Mouse (Mus musculus) hindbrain, embryonic 14.5 days (tissue): ENCODE results near the gene Myof. TPM values are rescaled to one million over a fixed set of nuclear protein-coding genes. Genes with fewer than 3 reads are reported as not detected.
A peak's percentile ranks its signal among the peaks of the same experiment; 100 is the strongest.

Experiments
- ATAC-seq: fragments of 200-750 bp; cut with Nextera tagmentation; 2 replicates; pipeline ENCODE4 v1.8.0; 2017; ENCODE audit warnings: moderate number of reproducible peaks, mild to moderate bottlenecking, moderate TSS enrichment, moderate library complexity; ENCODE audit not compliant: low FRiP score
- DNase-seq: peaks from one replicate; pipeline ENCODE4 v3.0.0-alpha.2; 2015; ENCODE audit warnings: low spot score
- H3K27ac ChIP-seq: fragments of 300-500 bp; sonication (generic); 2 replicates; pipeline ENCODE4 v1.5.1; 2014; ENCODE audit warnings: mild to moderate bottlenecking, moderate library complexity
- H3K27me3 ChIP-seq: fragments of 300-500 bp; sonication (generic); 2 replicates; pipeline ENCODE4 v1.6.1; 2014; ENCODE audit warnings: mild to moderate bottlenecking, low read length, mixed read lengths; ENCODE audit not compliant: control insufficient read depth, insufficient read depth
- H3K36me3 ChIP-seq: fragments of 300-500 bp; sonication (generic); replicated peaks from 2 replicates; pipeline ENCODE4 v1.6.1; 2014; ENCODE audit not compliant: control insufficient read depth, insufficient read depth
- H3K4me1 ChIP-seq: fragments of 300-500 bp; sonication (generic); replicated peaks from 2 replicates; pipeline ENCODE4 v1.6.1; 2014; ENCODE audit warnings: antibody characterized with exemption, low read length, mixed read lengths; ENCODE audit not compliant: control insufficient read depth, insufficient read depth
- H3K4me2 ChIP-seq: fragments of 300-500 bp; sonication (generic); replicated peaks from 2 replicates; pipeline ENCODE4 v1.6.1; 2014; ENCODE audit warnings: mild to moderate bottlenecking, moderate library complexity
- H3K4me3 ChIP-seq: fragments of 300-500 bp; sonication (generic); replicated peaks from 2 replicates; pipeline ENCODE4 v1.5.1; 2014; ENCODE audit warnings: mild to moderate bottlenecking, low read length
- H3K9ac ChIP-seq: fragments of 300-500 bp; sonication (generic); 2 replicates; pipeline ENCODE4 v1.6.1; 2014
- H3K9me3 ChIP-seq: fragments of 300-500 bp; sonication (generic); 2 replicates; pipeline ENCODE4 v1.6.1; 2016; ENCODE audit warnings: low read length; ENCODE audit not compliant: control insufficient read depth
- WGBS: fragments of 180-500 bp; shearing (Covaris S2); extraction: QIAGEN DNeasy Blood & Tissue Kit; methylation state at CpG from one replicate; pipeline ENCODE4 v1.1.7; 2014; 5-methylcytosine and 5-hydroxymethylcytosine counted together
- polyA plus RNA-seq: library from polyadenylated mRNA; unstranded; fragments of >200 nt; fragmentation: Nextera tagmentation; extraction: Ambion mirVana; gene quantifications from 2 replicates; pipeline ENCODE4 v1.2.1, GENCODE M21; 2014

Myof gene
- polyA plus RNA-seq, 1 experiment from 2014 or later, result 3.2 TPM

DNA sequence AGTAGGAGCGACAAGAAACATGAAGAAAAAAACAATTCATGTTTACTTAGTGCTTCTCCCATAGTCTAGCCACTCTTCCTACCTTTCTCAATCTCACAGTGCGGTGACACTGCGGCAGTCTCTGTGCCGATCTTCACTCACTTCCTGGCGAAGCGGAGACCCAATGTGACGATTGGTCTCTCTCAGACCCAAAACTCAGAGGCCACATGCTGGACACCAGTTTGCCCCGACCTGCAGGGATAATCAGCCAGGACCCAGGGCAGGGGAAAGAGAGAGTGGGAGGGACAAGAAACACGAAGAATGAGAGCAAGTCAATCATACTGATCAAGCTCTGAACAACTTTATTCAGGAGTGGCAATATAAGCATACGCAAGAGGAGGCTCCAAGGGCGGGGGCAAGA, 31.7 kb upstream of the Myof start:
- Histone ChIP-seq H3K27me3 (no peaks in the 10 kb centered on the region), H3K9me3 (no peaks in the 10 kb centered on the region), H3K4me2 (no peak overlapping the region), H3K9ac (no peak overlapping the region), H3K4me3 (no peak overlapping the region), H3K27ac (no peak overlapping the region), H3K36me3 (peaks cover 14% of the 10 kb centered on the region), H3K4me1 (no peaks in the 10 kb centered on the region)
- ATAC-seq (no peak), DNase-seq (no peak)
- WGBS, result 84% methylated on average over 11 of the region's 11 CpGs

DNA sequence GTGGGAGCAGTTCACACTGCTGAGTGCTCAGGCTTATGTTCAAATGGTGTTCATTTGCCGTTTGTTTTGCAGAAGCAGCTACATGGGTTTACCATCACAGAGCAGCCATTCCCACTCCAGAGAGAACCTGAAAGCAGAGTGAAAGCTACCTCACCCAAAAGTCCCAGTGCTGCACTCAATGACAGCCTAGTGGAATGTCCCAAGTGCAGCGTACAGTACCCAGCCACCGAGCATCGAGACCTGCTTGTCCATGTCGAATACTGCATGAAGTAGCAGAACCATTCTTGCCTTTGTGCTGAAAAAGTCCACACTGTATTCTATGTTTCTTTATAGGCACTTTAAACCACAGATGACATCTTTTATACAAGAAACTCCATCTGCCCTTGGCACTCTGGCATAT, 29.8 kb upstream of the Myof start:
- H3K4me3 ChIP-seq, result no peak overlapping the region
- 95% methylated on average over 5 of the region's 5 CpGs for whole genome bisulfite sequencing
- H3K36me3 ChIP-seq, result peaks cover 14% of the 10 kb centered on the region
- no peaks in the 10 kb centered on the region for H3K27me3 ChIP-seq
- no peaks in the 10 kb centered on the region for H3K9me3 ChIP-seq
- H3K4me2 ChIP-seq, result no peak overlapping the region
- no peaks in the 10 kb centered on the region for H3K4me1 ChIP-seq
- no peak overlapping the region for H3K9ac ChIP-seq
- ATAC-seq (no peak), DNase-seq (no peak)
- H3K27ac ChIP-seq, result no peak overlapping the region

DNA sequence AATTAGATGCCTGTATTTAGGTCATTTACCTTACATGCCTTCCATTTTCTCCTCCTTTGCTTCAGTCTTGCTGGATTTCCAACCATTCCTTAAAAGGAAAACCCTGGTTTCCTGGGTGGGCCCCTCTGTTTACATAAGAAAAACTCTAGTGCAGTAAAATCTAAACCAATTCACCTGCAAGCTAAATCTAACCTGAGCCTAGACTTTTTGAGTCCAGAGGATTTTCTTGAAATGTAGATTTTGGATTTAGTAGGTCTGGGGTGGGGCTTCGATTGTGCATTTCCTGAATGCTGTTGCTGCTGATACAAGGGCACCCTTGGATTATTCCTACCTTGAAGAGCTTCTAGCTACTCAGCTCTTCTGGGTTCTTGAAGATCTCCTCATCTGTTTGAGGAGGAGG, 20.7 kb upstream of the Myof start:
- H3K9ac ChIP-seq, result no peak overlapping the region
- H3K4me2 ChIP-seq, result no peak overlapping the region
- no peaks in the 10 kb centered on the region for H3K9me3 ChIP-seq
- no peak overlapping the region for H3K27ac ChIP-seq
- H3K27me3 ChIP-seq, result no peaks in the 10 kb centered on the region
- no peak overlapping the region for H3K4me3 ChIP-seq
- DNase-seq, result no peak
- H3K4me1 ChIP-seq, result no peaks in the 10 kb centered on the region
- H3K36me3 ChIP-seq, result peaks cover 6% of the 10 kb centered on the region; the same call in 1 of the 2 replicates
- no peak for ATAC-seq
- 94% methylated on average over 1 of the region's 1 CpGs for WGBS

DNA sequence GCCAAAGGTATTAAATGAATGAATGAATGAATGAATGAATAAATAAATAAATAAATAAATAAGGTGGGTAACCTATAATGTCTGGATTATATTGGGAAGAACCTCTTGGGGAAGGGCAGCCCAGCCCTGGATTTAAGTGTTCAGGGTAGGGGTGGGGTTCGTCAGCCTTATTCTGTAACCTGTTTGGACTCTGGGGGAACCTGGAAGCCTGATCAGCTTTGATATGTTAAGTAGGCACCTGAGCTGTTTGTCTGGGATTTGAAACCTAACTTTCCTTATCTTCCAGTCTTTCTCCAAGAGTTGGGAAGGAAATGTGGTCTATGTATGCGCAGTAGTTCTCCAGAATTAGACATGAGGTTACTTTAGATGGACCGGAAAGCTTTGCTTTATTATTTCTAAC, 19.8 kb upstream of the Myof start:
- no peaks in the 10 kb centered on the region for H3K9me3 ChIP-seq
- H3K4me2 ChIP-seq, result no peak overlapping the region
- WGBS, result 95% methylated on average over 3 of the region's 3 CpGs
- H3K36me3 ChIP-seq, result peaks cover 6% of the 10 kb centered on the region; the same call in 1 of the 2 replicates
- no peaks in the 10 kb centered on the region for H3K27me3 ChIP-seq
- ATAC-seq (no peak), DNase-seq (no peak)
- no peaks in the 10 kb centered on the region for H3K4me1 ChIP-seq
- no peak overlapping the region for H3K27ac ChIP-seq
- no peak overlapping the region for H3K4me3 ChIP-seq
- H3K9ac ChIP-seq, result no peak overlapping the region

DNA sequence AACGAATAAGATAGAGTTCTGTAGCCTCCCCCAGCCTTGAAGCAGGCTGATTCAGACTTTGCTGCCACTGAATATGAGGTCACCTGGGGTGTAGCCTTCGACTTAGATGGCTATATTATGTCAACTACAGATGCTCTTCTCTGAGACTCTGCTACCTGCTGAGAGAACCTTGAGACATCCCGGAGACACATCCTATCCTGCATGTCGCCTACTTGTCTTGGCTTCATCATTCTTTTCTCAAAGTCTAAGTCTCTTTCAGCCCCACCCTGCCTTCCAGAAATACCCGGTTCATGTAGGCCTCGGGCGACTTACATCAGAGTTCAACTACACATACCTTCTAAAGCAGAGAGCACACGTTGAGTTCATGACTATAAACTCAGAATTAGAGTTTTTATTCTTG, 13.6 kb upstream of the Myof start:
- peaks cover 6% of the 10 kb centered on the region; the same call in 1 of the 2 replicates for H3K36me3 ChIP-seq
- ATAC-seq, result no peak
- H3K4me1 ChIP-seq, result 0 out of 2 replicates have a peak, but pooled peaks cover 2% of the 10 kb centered on the region
- no peaks in the 10 kb centered on the region for H3K9me3 ChIP-seq
- 89% methylated on average over 8 of the region's 8 CpGs for WGBS
- DNase-seq, result no peak
- H3K9ac ChIP-seq, result no peak overlapping the region
- H3K4me3 ChIP-seq, result no peak overlapping the region
- no peak overlapping the region for H3K27ac ChIP-seq
- no peak overlapping the region for H3K4me2 ChIP-seq
- no peaks in the 10 kb centered on the region for H3K27me3 ChIP-seq

DNA sequence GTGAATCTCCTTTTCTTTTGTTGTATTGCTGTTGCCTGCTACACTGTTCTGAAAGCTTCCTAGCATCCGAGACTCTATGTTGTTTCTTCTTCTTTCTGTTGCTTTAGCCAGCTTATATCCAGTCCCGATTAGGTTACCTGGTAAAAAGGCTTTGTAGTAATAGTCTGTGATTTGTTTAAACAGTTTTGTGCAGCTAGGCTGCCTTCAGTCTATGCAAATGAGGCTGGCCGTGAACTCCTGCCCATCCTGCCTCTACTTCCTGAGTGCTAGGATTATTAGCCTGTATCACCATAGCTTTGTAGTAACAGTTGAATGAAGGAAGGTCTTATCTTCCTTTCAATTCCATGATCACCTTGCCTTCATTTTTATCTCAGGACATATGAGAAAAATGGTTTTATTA, 12.9 kb upstream of the Myof start:
- ATAC-seq (no peak), DNase-seq (no peak)
- H3K27ac ChIP-seq, result no peak overlapping the region
- H3K9ac ChIP-seq, result no peak overlapping the region
- peak overlapping the region; percentile 94; the same call in 1 of the 2 replicates for H3K4me2 ChIP-seq
- H3K9me3 ChIP-seq, result no peaks in the 10 kb centered on the region
- 57% methylated on average over 3 of the region's 3 CpGs for WGBS
- no peak overlapping the region for H3K4me3 ChIP-seq
- 0 out of 2 replicates have a peak, but pooled peaks cover 2% of the 10 kb centered on the region for H3K4me1 ChIP-seq
- no peaks in the 10 kb centered on the region for H3K27me3 ChIP-seq
- H3K36me3 ChIP-seq, result peaks cover 6% of the 10 kb centered on the region; the same call in 1 of the 2 replicates

DNA sequence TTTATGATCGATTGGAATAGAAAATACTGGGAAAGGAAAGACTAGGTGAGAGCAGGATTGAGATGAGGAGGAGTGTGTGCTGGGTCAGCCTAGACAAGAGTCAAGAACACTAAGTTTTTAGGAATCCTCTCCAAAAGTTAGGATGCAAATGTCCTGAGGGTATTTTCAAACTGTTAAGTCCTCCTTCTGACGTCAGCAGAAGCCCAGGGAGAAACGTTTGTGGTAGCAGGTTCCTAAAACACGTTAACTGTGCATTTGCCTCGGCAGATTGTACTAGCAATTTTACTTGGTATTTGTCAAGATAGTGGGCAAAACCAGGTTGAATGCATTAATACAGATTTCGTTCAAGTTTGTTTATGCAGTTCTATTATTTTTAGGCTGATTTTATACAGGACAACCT, 12.4 kb upstream of the Myof start:
- peak overlapping the region; percentile 94 for H3K4me2 ChIP-seq
- WGBS, result 20% methylated on average over 6 of the region's 6 CpGs
- ATAC-seq (no peak), DNase-seq (no peak)
- no peaks in the 10 kb centered on the region for H3K9me3 ChIP-seq
- peak overlapping the region; percentile 73 for H3K4me3 ChIP-seq
- H3K36me3 ChIP-seq, result peaks cover 6% of the 10 kb centered on the region; the same call in 1 of the 2 replicates
- H3K4me1 ChIP-seq, result 0 out of 2 replicates have a peak, but pooled peaks cover 2% of the 10 kb centered on the region
- H3K9ac ChIP-seq, result no peak overlapping the region
- H3K27me3 ChIP-seq, result no peaks in the 10 kb centered on the region
- H3K27ac ChIP-seq, result no peak overlapping the region

DNA sequence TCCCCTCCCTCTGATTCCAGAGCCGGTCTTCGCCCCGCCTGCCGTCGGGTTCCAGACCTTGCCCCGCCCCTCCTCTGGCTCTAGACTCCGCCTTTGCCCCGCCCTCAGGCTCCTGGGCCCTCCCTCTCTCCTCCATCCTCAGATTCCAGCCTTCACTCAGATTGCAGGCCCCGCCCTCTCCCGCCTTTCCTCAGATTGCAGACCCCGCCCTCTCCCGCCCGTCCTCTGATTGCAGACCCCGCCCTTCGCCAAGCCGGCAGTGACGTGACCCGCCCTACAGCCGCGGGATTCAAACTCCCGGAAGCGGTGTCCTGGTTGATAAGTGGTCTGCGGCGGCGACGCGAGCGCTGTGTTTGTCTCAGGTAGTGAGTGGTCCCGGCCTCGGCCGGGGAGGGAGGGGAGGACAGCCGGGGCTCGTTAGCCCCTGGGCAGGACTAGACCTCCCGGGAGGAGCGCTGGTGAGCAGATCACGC, 11.4 kb upstream of the Myof start, which contains the start of gene Cep55:
Gene Cep55 (plus strand): TSS at position 292 of the 473 bp plus-strand sequence.
- H3K27ac ChIP-seq, result 0 out of 2 replicates have a peak within 1 kb of the TSS, but pooled peaks have one; percentile 18
- peak within 1 kb of the TSS; percentile 94 for H3K4me2 ChIP-seq
- ATAC-seq, result peak; percentile 98
- peak within 1 kb of the TSS; percentile 59 for H3K9ac ChIP-seq
- WGBS, result under 1% methylated on average over 35 of the region's 36 CpGs
- H3K4me3 ChIP-seq, result peak within 1 kb of the TSS; percentile 73
- no peaks in the 10 kb centered on the region for H3K36me3 ChIP-seq
- H3K4me1 ChIP-seq, result 0 out of 2 replicates have a peak, but pooled peaks cover 2% of the 10 kb centered on the region
- H3K27me3 ChIP-seq, result no peaks in the 10 kb centered on the region
- no peaks in the 10 kb centered on the region for H3K9me3 ChIP-seq
- DNase-seq, result peak; percentile 96

DNA sequence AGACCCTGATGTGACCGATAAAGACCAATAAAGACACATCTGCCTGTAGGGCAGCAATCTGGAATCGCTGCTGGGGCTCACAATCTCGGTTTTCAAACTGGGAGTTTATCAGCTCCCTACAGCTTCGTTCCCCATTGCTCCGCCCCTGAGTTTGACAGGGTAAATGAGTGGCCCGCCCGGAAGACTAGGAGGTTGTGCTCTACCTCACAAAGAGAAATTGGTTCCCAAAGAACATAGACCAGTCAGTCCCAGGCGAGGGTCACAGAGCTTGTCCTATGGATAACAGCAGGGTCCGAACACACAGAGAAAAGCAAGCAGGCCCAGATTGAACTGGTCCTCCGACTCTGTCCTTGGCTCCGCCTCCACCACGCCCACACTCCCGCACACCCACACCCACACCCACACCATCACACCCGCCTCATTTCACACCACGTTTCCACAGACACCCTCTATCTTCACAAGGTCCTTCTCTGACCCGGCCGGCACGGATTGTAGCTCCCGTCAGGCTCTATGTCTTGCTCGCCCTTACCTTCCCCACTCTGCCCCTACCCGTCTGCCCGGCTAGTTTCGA, 10.9 kb upstream of the Myof start:
- no peaks in the 10 kb centered on the region for H3K27me3 ChIP-seq
- H3K27ac ChIP-seq, result 0 out of 2 replicates have a peak overlapping the region, but pooled peaks have one; percentile 18
- under 1% methylated on average over 23 of the region's 23 CpGs for WGBS
- H3K4me1 ChIP-seq, result 0 out of 2 replicates have a peak, but pooled peaks cover 2% of the 10 kb centered on the region
- H3K4me3 ChIP-seq, result peak overlapping the region; percentile 73
- ATAC-seq, result peak; percentile 92
- peak; percentile 41 for DNase-seq
- peak overlapping the region; percentile 59 for H3K9ac ChIP-seq
- H3K9me3 ChIP-seq, result no peaks in the 10 kb centered on the region
- H3K4me2 ChIP-seq, result peak overlapping the region; percentile 94
- no peaks in the 10 kb centered on the region for H3K36me3 ChIP-seq
